Mouse (Mus musculus) embryonic facial prominence, embryonic 15.5 days (tissue): Measurements from ENCODE around the gene Dgka. TPM values are rescaled to one million over a fixed set of nuclear protein-coding genes. Genes with fewer than 3 reads are reported as not detected.

Experiments
- ATAC-seq: fragments of 200-750 bp; cut with Nextera tagmentation; 2 replicates; pipeline ENCODE4 v1.8.0; 2017; ENCODE audit warnings: low read depth, moderate TSS enrichment; ENCODE audit not compliant: insufficient number of reproducible peaks, low FRiP score, low TSS enrichment
- H3K27ac ChIP-seq: fragments of 300-500 bp; sonication (generic); replicated peaks from 2 replicates; pipeline ENCODE4 v1.5.1; 2015; ENCODE audit warnings: mild to moderate bottlenecking, inconsistent platforms
- H3K27me3 ChIP-seq: fragments of 300-500 bp; sonication (generic); 2 replicates; pipeline ENCODE4 v1.6.1; 2015; ENCODE audit warnings: inconsistent platforms
- H3K36me3 ChIP-seq: fragments of 300-500 bp; sonication (generic); 2 replicates; pipeline ENCODE4 v1.6.1; 2015; ENCODE audit warnings: mild to moderate bottlenecking, inconsistent platforms
- H3K4me1 ChIP-seq: fragments of 300-500 bp; sonication (generic); 2 replicates; pipeline ENCODE4 v1.6.1; 2015; ENCODE audit warnings: inconsistent platforms
- H3K4me2 ChIP-seq: fragments of 300-500 bp; sonication (generic); replicated peaks from 2 replicates; pipeline ENCODE4 v1.6.1; 2015; ENCODE audit warnings: mild to moderate bottlenecking, inconsistent platforms
- H3K4me3 ChIP-seq: fragments of 300-500 bp; sonication (generic); replicated peaks from 2 replicates; pipeline ENCODE4 v1.5.1; 2015; ENCODE audit warnings: mild to moderate bottlenecking, inconsistent platforms
- H3K9ac ChIP-seq: fragments of 300-500 bp; sonication (generic); 2 replicates; pipeline ENCODE4 v1.6.1; 2015; ENCODE audit warnings: inconsistent platforms
- H3K9me3 ChIP-seq: fragments of 300-500 bp; sonication (generic); replicated peaks from 2 replicates; pipeline ENCODE4 v1.6.1; 2016; ENCODE audit warnings: inconsistent platforms
- WGBS: fragments of 180-500 bp; shearing (Covaris S2); methylation state at CpG from one replicate; pipeline ENCODE4 v1.1.7; 2015; 5-methylcytosine and 5-hydroxymethylcytosine counted together
- polyA plus RNA-seq: library from polyadenylated mRNA; unstranded; fragments of >200 nt; fragmentation: Nextera tagmentation; extraction: Ambion mirVana; gene quantifications from 2 replicates; pipeline ENCODE4 v1.2.1, GENCODE M21; 2015

Dgka gene
- polyA plus RNA-seq = 25.6 and 26.5 TPM in 2 replicates

DNA sequence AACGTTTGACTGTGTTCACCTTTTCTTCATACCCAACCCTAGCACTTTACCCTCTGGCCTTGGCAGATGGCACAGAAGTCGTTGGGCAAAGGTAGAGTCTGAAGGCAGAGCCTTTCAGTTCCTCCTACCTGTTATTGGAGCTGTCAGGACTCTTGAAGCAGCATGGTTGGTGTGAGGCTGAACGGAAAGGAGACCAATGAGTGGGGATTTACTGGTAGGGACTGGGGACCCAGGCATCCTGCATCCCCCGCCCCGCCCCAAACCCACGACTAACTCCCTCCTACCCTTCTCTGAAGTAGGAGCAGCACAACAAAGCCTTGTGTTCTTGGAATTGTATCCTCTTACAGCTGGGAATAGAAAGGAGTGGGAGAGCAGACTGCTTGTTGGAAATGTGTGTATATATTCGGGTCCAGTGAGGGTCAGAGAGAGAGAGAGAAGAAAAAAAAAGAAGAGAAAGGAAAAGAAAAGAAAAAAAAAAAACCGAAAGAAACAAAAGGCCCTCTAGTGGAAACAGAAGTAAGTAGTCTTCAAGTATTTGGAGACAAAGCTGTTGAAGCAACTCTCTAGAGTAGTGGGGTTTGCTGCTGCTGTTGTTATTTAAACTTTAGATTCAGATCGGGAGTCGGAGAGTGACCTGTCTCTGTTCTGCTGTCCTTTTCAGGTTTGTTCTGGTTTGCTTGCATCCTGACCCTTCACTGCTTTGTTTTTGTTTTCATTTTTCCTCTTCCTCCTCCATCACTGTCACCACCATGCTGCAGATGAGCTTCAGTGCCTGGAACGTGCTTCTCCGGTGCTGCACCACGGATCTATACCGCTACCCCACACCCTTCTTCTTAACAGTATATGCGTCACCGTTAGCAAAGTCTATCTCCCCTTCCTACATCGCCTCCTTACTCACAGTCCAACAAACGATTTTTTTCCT, at the start of gene Dgka:
TSS of gene Dgka (minus strand) at position 176 of the 922 bp plus-strand sequence.
- 18% methylated on average over 18 of the region's 18 CpGs for WGBS

DNA sequence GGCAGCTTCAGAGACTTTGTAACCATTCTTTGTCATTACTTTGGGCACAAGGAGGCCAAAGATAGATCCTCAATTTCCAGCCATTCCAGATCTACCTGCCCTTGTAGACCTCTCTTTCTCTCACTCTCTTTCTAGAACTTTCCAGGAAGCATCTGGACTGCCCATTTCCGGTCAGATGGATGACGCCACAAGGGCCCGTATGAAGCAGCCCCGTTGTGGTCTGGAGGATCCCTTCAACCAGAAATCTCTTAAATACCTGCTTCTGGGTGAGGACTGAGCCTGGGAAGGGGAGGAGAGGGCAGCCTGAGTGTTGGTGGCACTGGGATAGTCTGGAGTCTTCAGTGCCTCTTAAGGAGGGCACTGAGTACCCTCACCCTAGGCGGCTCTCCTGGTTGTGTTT, 49.7 kb upstream of the Dgka start:
- no peak for ATAC-seq
- 89% methylated on average over 5 of the region's 5 CpGs for WGBS
- H3K27me3 ChIP-seq = no peaks in the 10 kb centered on the region

More for the DNA sequence above, at the start of gene Dgka:
- peaks cover 29% of the 10 kb centered on the region for H3K4me1 ChIP-seq
- no peaks in the 10 kb centered on the region for H3K9me3 ChIP-seq
- H3K27me3 ChIP-seq = no peaks in the 10 kb centered on the region
- no peaks in the 10 kb centered on the region for H3K36me3 ChIP-seq
- peak within 1 kb of the TSS; percentile 70 for H3K4me3 ChIP-seq
- H3K27ac ChIP-seq = peak within 1 kb of the TSS; percentile 86
- H3K9ac ChIP-seq = peak within 1 kb of the TSS; percentile 72
- ATAC-seq = no peak
- H3K4me2 ChIP-seq = peak within 1 kb of the TSS; percentile 79

GRCm38 (mm10) chr10:128793258-128793657, 48.6 kb upstream of the Dgka start:
- 91% methylated on average over 1 of the region's 1 CpGs for WGBS
- 0 out of 2 replicates have a peak, but pooled peaks cover 3% of the 10 kb centered on the region for H3K36me3 ChIP-seq
- H3K4me3 ChIP-seq = no peak overlapping the region
- H3K27me3 ChIP-seq = no peaks in the 10 kb centered on the region
- H3K4me1 ChIP-seq = no peaks in the 10 kb centered on the region
- no peaks in the 10 kb centered on the region for H3K9me3 ChIP-seq
- H3K9ac ChIP-seq = no peak overlapping the region
- no peak overlapping the region for H3K27ac ChIP-seq
- H3K4me2 ChIP-seq = no peak overlapping the region
- ATAC-seq = no peak

More for the DNA sequence above, 49.7 kb upstream of the Dgka start:
- peaks cover 10% of the 10 kb centered on the region; the same call in 1 of the 2 replicates for H3K36me3 ChIP-seq
- no peak overlapping the region for H3K9ac ChIP-seq
- H3K4me3 ChIP-seq = no peak overlapping the region
- H3K4me1 ChIP-seq = no peaks in the 10 kb centered on the region
- H3K4me2 ChIP-seq = no peak overlapping the region
- H3K9me3 ChIP-seq = no peaks in the 10 kb centered on the region
- no peak overlapping the region for H3K27ac ChIP-seq

DNA sequence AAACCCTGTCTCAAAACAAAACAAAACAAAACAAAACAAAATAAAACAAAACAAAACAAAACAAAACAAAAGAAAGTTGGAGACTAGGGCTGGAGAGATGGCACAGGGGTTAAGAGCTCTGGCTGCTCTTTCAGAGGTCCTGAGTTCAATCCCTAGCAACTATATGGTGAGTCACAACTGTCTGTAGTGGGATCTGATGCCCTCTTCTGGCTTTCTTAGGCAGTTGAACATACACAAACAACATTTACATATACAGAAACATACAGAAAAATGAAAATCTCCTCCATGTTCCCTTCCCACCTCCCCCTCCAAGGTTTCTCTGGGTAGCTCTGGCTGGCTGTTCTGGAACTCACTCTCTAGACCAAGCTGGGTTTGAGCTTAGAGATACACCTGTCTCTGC, 47.4 kb upstream of the Dgka start:
- ATAC-seq = no peak
- no peak overlapping the region for H3K4me2 ChIP-seq
- H3K27me3 ChIP-seq = no peaks in the 10 kb centered on the region
- H3K36me3 ChIP-seq = no peaks in the 10 kb centered on the region
- no peaks in the 10 kb centered on the region for H3K4me1 ChIP-seq
- no peak overlapping the region for H3K4me3 ChIP-seq
- H3K9ac ChIP-seq = no peak overlapping the region
- H3K27ac ChIP-seq = no peak overlapping the region
- no peaks in the 10 kb centered on the region for H3K9me3 ChIP-seq

DNA sequence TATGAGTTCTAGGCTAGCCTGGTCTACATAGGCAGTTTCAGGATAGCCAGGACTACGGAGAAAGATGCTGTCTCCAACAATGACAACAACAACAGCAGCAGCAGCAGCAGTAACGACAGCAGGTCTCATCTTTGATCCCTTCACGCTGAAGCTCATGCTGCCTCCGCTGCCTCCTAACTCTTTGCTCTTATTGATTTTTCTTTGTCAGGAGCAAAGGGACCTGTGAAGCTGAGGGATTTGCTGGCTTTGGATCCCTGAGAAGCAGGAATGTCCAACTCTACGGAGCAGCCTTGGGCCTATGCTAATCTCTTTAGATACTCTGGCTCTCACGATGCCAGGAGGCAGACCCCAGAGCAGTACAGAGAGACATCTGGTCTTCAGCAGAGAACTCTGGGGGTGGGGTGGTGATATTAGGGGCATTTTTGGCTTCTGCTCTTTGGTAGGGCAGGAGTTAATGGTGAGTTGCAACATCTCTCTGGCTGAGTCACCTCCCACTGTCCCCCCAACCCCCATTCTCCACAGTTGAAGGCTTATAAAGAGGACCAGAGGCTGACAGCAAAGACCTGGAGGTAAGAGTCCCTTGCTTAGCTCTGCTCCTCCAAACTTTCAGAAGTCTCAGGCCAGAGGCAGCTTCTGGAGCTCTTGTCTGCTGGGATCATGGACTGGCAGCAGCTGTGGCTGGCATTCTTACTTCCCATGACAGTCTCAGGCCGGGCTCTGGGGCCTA, 45.9 kb upstream of the Dgka start, which contains the start of gene Mmp19:
TSS of gene Mmp19 (plus strand) at position 513 of the 727 bp plus-strand sequence.
- Histone ChIP-seq H3K27me3 (no peaks in the 10 kb centered on the region), H3K4me3 (no peak within 1 kb of the TSS), H3K4me2 (no peak within 1 kb of the TSS), H3K4me1 (no peaks in the 10 kb centered on the region), H3K9me3 (no peaks in the 10 kb centered on the region), H3K27ac (no peak within 1 kb of the TSS), H3K9ac (no peak within 1 kb of the TSS), H3K36me3 (no peaks in the 10 kb centered on the region)
- no peak for ATAC-seq
- WGBS = 65% methylated on average over 7 of the region's 7 CpGs

- 78% methylated on average over 1 of the region's 1 CpGs for WGBS
Observed at GRCm38 (mm10) chr10:128780200-128780599, 35.5 kb upstream of the Dgka start.

DNA sequence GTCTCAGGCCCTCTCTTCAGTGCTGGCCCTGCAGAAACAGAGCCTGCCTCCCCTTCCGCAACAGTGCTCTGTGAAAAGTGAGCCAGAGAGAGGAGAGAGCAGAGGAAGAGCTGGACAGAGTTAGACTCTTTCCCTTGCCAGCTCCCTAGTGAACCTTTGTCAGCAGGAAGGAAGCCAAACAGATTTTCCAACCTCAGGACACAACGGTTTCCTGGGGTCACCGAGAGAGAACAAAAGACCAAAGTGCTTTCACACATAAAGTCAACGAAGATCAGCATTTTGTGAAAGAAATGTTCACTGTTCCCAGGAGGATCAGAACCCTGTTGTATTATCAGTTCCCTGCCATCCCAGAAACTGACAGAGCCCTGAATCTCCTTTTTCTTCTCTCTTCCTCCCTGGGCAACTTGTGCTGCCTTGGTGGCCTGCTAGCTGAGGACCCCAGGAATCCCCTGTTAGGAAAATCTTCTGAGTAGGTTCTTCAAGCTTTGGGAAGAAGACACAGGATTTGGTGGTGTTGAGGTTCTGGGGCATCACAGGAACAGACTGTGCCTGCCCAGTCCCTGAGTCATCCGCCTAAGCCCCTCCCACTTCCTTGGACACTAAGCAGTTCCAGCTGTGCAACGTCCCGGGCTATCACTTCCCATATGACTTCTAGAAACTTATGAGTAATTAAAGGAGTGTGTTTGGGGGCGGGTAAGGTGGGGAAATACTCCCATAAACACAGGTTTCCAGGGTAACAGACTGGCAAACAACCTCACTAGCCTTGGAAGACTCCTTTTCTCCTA, 34.5 kb upstream of the Dgka start:
- peak; percentile 93 for ATAC-seq
- Histone ChIP-seq H3K36me3 (no peaks in the 10 kb centered on the region), H3K9me3 (no peaks in the 10 kb centered on the region), H3K27me3 (no peaks in the 10 kb centered on the region), H3K4me2 (no peak overlapping the region), H3K27ac (peak overlapping the region; percentile 84), H3K4me1 (peaks cover 13% of the 10 kb centered on the region), H3K4me3 (no peak overlapping the region), H3K9ac (no peak overlapping the region)
- 15% methylated on average over 8 of the region's 8 CpGs for WGBS

More at GRCm38 (mm10) chr10:128780200-128780599, 35.5 kb upstream of the Dgka start:
- Histone ChIP-seq H3K4me2 (no peak overlapping the region), H3K9me3 (0 out of 2 replicates have a peak, but pooled peaks cover 5% of the 10 kb centered on the region), H3K27me3 (no peaks in the 10 kb centered on the region), H3K4me1 (peaks cover 13% of the 10 kb centered on the region), H3K4me3 (no peak overlapping the region), H3K36me3 (no peaks in the 10 kb centered on the region), H3K9ac (no peak overlapping the region), H3K27ac (peak overlapping the region; percentile 84)
- ATAC-seq = no peak

- H3K4me1 ChIP-seq = peaks cover 13% of the 10 kb centered on the region
- H3K36me3 ChIP-seq = no peaks in the 10 kb centered on the region
- no peak overlapping the region for H3K4me2 ChIP-seq
- H3K27me3 ChIP-seq = no peaks in the 10 kb centered on the region
- no peak for ATAC-seq
- H3K9me3 ChIP-seq = no peaks in the 10 kb centered on the region
- H3K27ac ChIP-seq = peak overlapping the region; percentile 84
- WGBS = 84% methylated on average over 2 of the region's 2 CpGs
- H3K9ac ChIP-seq = no peak overlapping the region
- no peak overlapping the region for H3K4me3 ChIP-seq
Observed at GRCm38 (mm10) chr10:128778441-128778840, 33.8 kb upstream of the Dgka start.

DNA sequence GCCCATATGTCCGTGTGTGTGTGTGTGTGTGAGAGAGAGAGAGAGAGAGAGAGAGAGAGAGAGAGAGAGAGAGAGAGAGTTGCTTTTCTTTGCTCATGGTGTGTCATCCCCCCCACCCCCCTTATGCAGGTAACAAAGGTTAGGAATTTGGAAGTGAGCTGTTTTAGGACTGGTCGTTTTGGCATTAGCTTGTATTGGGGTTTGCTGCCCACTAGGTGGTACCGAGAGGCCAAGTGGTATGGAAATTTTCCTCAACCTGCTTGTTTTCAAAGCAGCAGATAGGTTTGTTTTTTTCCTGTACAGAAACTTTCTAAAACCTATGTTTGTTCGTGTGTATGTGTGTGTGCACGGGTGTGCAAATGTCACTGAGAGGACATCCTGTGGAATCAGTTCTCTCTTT, 29.0 kb upstream of the Dgka start:
- ATAC-seq = no peak
- H3K9me3 ChIP-seq = no peaks in the 10 kb centered on the region
- whole genome bisulfite sequencing = 22% methylated on average over 5 of the region's 5 CpGs

GRCm38 (mm10) chr10:128772895-128773294, 28.2 kb upstream of the Dgka start:
- no peak overlapping the region for H3K4me3 ChIP-seq
- ATAC-seq = no peak
- H3K27me3 ChIP-seq = no peaks in the 10 kb centered on the region
- no peak overlapping the region for H3K4me2 ChIP-seq
- H3K9ac ChIP-seq = no peak overlapping the region
- H3K36me3 ChIP-seq = no peaks in the 10 kb centered on the region; the same call in 1 of the 2 replicates
- no peaks in the 10 kb centered on the region for H3K4me1 ChIP-seq
- 79% methylated on average over 2 of the region's 2 CpGs for WGBS
- H3K27ac ChIP-seq = no peak overlapping the region
- H3K9me3 ChIP-seq = no peaks in the 10 kb centered on the region

More for the DNA sequence above, 29.0 kb upstream of the Dgka start:
- Histone ChIP-seq H3K36me3 (no peaks in the 10 kb centered on the region), H3K4me2 (no peak overlapping the region), H3K9ac (no peak overlapping the region), H3K27me3 (no peaks in the 10 kb centered on the region), H3K27ac (no peak overlapping the region), H3K4me3 (no peak overlapping the region), H3K4me1 (peaks cover 4% of the 10 kb centered on the region)
